Mouse (Mus musculus) stomach, embryonic 16.5 days (tissue): Measurements from ENCODE around the gene Tnn. TPM values are rescaled to one million over a fixed set of nuclear protein-coding genes. Genes with fewer than 3 reads are reported as not detected.
A peak's percentile ranks its signal among the peaks of the same experiment; 100 is the strongest.

Experiments used
- ATAC-seq: fragments of 200-750 bp; cut with Nextera tagmentation; 2 replicates; pipeline ENCODE4 v1.8.0; 2017; ENCODE audit warnings: moderate number of reproducible peaks, moderate TSS enrichment; ENCODE audit not compliant: insufficient read depth, low FRiP score
- H3K27ac ChIP-seq: fragments of 300-500 bp; sonication (generic); 2 replicates; pipeline ENCODE4 v1.5.1; 2014; ENCODE audit warnings: low read length
- H3K27me3 ChIP-seq: fragments of 300-500 bp; sonication (generic); 2 replicates; pipeline ENCODE4 v1.6.1; 2014; ENCODE audit warnings: low read length, control low read depth, mixed read lengths; ENCODE audit not compliant: control insufficient read depth, insufficient read depth
- H3K36me3 ChIP-seq: fragments of 300-500 bp; sonication (generic); 2 replicates; pipeline ENCODE4 v1.6.1; 2014; ENCODE audit warnings: low read length; ENCODE audit not compliant: control insufficient read depth, insufficient read depth
- H3K4me1 ChIP-seq: fragments of 300-500 bp; sonication (generic); 2 replicates; pipeline ENCODE4 v1.6.1; 2014; ENCODE audit warnings: low read length, control low read depth, mixed read lengths; ENCODE audit not compliant: control insufficient read depth, insufficient read depth
- H3K4me2 ChIP-seq: fragments of 300-500 bp; sonication (generic); 2 replicates; pipeline ENCODE4 v1.6.1; 2014; ENCODE audit warnings: low read depth, low read length, mixed read lengths
- H3K4me3 ChIP-seq: fragments of 300-500 bp; sonication (generic); replicated peaks from 2 replicates; pipeline ENCODE4 v1.5.1; 2014; ENCODE audit warnings: mild to moderate bottlenecking, low read length
- H3K9ac ChIP-seq: fragments of 300-500 bp; sonication (generic); 2 replicates; pipeline ENCODE4 v1.6.1; 2014; ENCODE audit warnings: low read length
- H3K9me3 ChIP-seq: fragments of 300-500 bp; sonication (generic); replicated peaks from 2 replicates; pipeline ENCODE4 v1.6.1; 2016; ENCODE audit warnings: low read length, control low read depth; ENCODE audit not compliant: control insufficient read depth
- WGBS: fragments of 180-500 bp; shearing (Covaris S2); extraction: QIAGEN DNeasy Blood & Tissue Kit; methylation state at CpG from one replicate; pipeline ENCODE4 v1.1.7; 2014; 5-methylcytosine and 5-hydroxymethylcytosine counted together
- polyA plus RNA-seq: library from polyadenylated mRNA; unstranded; fragments of >200 nt; fragmentation: Nextera tagmentation; extraction: Ambion mirVana; gene quantifications from 2 replicates; pipeline ENCODE4 v1.2.1, GENCODE M21; 2015

The Tnn gene
- polyA plus RNA-seq, result 14.7 and 14.8 TPM in 2 replicates

DNA sequence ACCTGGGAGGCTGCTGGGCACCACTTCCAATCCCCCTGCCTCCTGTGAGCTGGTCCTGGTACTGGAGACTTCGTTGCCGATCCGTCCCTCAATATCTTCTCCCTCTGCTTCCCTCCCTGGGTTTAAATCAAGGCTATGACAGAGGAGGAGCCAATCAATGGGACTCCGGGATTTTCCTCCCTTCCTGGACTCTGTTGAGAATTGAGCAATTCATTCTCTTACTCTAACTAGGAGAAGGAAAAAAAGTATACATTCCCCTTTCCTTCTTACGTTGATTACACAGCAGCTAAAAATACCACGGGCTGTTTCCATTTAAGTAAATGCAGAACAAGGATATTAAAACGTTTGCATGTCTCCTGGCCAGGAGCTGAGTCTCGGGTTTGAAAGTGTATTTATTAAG, at the start of gene Tnn:
Gene Tnn, minus strand, starts transcription at position 101 of the 400 bp plus-strand sequence.
- H3K36me3 ChIP-seq, result no peaks in the 10 kb centered on the region
- peak within 1 kb of the TSS; percentile 18 for H3K4me3 ChIP-seq
- 0 out of 2 replicates have a peak within 1 kb of the TSS, but pooled peaks have one; percentile 3 for H3K9ac ChIP-seq
- ATAC-seq, result peak; percentile 47; the same call in 1 of the 2 replicates
- H3K4me1 ChIP-seq, result no peaks in the 10 kb centered on the region
- H3K9me3 ChIP-seq, result no peaks in the 10 kb centered on the region
- H3K27me3 ChIP-seq, result no peaks in the 10 kb centered on the region
- peak within 1 kb of the TSS; percentile 4; the same call in 1 of the 2 replicates for H3K4me2 ChIP-seq
- WGBS, result 40% methylated on average over 8 of the region's 8 CpGs
- peak within 1 kb of the TSS; percentile 70 for H3K27ac ChIP-seq

DNA sequence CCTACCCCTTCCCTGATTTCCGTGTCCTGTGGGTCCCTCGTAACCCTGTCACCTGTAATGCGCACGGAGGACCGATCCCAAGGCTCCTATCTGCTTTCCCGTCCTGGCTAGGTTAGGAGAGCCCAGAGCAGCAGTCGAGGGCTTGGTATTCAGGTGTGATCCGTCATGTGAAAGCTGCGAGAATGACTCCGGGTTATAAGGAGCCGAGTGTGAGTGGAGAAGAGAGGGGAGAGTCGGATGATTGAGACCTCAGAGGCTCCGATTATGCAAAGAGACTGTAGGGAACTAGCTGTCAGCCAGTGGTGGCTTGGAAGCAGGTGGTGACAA, 41.9 kb upstream of the Tnn start:
- Histone ChIP-seq H3K4me2 (peak overlapping the region; percentile 88), H3K9ac (peak overlapping the region; percentile 92), H3K36me3 (peaks cover 4% of the 10 kb centered on the region), H3K4me1 (peaks cover 3% of the 10 kb centered on the region; the same call in 1 of the 2 replicates), H3K27ac (peak overlapping the region; percentile 77), H3K27me3 (no peaks in the 10 kb centered on the region), H3K4me3 (peak overlapping the region; percentile 75), H3K9me3 (no peaks in the 10 kb centered on the region)
- no peak; the same call in 1 of the 2 replicates for ATAC-seq
- WGBS, result under 1% methylated on average over 13 of the region's 13 CpGs

DNA sequence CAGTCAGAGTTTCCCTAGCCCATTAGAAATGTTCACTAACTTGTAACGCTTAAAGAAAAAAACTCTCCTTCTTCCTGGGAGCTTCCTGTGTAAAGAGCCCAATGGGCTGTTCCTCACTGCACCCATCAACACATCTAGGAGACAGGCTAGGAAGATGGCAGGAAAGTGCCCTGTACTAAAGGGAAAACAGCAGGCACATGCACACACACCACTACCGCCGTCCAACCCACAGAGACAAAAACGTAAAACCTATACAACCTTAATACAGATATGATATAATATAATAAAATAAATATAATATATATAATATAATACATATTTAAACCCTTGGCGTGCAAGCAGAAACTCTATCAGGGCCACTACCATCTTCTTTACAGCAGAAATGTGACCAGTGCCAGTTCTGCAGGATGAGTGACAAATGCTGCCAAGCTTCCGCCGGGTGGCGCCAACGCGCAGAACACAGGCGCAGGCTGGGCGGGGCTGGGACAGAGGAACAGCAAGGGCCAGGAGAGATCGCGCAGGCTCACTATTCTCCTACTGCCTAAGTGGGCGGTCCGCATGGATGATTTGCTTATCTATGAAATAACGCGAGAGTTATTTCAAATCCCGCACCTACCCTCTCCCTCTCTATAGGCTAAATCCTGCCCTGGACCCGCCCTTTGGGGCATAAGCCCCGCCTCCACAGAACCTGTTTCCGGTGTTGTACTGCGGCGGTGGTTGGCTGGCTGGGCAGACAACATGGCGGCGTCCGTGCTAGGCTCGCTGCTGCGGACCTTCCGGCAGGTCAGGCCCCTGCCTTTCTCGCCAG, 41.4 kb upstream of the Tnn start, which contains the start of gene Mrps14:
Gene Mrps14, plus strand, starts transcription at position 687 of the 808 bp plus-strand sequence.
- Histone ChIP-seq H3K27ac (peak within 1 kb of the TSS; percentile 77), H3K4me3 (peak within 1 kb of the TSS; percentile 75), H3K27me3 (no peaks in the 10 kb centered on the region), H3K4me1 (peaks cover 3% of the 10 kb centered on the region; the same call in 1 of the 2 replicates), H3K36me3 (peaks cover 3% of the 10 kb centered on the region; the same call in 1 of the 2 replicates), H3K9me3 (no peaks in the 10 kb centered on the region), H3K9ac (peak within 1 kb of the TSS; percentile 92), H3K4me2 (peak within 1 kb of the TSS; percentile 88)
- 6% methylated on average over 31 of the region's 31 CpGs for WGBS
- ATAC-seq, result peak; percentile 99

DNA sequence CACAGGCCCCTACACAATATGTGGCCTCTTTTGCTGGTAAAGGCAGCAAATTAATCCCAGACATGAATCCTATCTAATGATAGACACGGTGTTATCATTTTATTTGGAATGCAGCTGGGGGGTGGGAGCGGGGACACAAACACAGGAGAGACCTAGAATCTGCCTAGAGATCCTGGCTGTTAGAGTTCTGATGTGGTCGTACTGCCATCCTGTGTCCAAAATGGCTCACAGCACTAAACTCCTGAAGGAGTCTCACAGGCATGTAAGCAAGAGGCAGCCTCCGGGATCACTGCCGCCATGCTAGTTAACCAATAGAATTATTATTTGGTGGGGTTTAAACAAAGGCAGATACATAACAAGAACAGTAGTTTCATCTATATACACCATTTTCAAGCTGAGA, 31.1 kb upstream of the Tnn start:
- no peaks in the 10 kb centered on the region for H3K9me3 ChIP-seq
- no peak overlapping the region for H3K4me3 ChIP-seq
- WGBS, result 20% methylated on average over 5 of the region's 5 CpGs
- H3K27ac ChIP-seq, result no peak overlapping the region
- no peaks in the 10 kb centered on the region for H3K4me1 ChIP-seq
- no peak overlapping the region for H3K9ac ChIP-seq
- no peaks in the 10 kb centered on the region for H3K36me3 ChIP-seq
- no peaks in the 10 kb centered on the region for H3K27me3 ChIP-seq
- 0 out of 2 replicates have a peak overlapping the region, but pooled peaks have one; percentile 27 for H3K4me2 ChIP-seq
- ATAC-seq, result peak; percentile 33; the same call in 1 of the 2 replicates

DNA sequence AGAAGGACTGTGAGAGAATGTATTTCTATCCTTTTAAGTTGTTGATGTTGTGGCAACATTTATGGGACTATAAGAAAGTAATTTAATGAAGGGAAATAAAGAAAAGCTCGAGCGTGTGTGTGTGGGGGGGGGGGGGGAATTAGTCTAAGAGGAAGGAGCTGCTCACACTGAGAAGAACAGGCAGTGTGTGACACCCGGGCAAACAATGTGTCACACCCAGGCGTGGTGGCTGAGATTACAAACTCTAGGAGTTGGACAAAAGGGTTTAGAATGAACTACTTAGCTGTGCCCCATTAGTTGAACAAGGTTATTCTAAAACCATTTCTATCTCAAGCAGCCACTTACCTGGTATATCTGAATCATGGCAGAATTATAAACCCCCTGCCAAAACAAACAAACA, 27.8 kb upstream of the Tnn start:
- Histone ChIP-seq H3K9ac (no peak overlapping the region), H3K4me3 (no peak overlapping the region), H3K9me3 (no peaks in the 10 kb centered on the region), H3K4me1 (no peaks in the 10 kb centered on the region), H3K36me3 (no peaks in the 10 kb centered on the region), H3K27ac (no peak overlapping the region), H3K4me2 (no peak overlapping the region), H3K27me3 (no peaks in the 10 kb centered on the region)
- 64% methylated on average over 4 of the region's 4 CpGs for WGBS
- peak; percentile 47; the same call in 1 of the 2 replicates for ATAC-seq

DNA sequence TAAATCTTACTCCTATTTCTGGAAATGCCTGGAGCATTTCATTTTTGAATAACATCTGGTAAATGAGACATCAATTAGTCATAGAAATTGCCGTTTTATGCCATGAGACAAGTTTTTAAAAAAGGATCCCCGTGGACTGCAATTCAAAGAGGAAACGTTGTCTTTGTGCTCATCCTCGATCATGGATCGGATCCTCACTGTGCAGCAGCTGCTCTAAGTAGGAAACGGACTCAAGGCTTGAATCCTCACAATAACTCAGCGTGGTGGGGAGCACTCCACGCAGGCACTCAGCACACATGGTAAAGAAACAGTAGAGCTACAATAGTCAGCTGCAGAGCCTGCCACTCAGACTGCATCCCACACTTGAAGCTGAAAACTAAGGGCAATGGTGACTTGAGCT, 23.5 kb upstream of the Tnn start:
- H3K4me2 ChIP-seq, result no peak overlapping the region
- no peaks in the 10 kb centered on the region for H3K27me3 ChIP-seq
- ATAC-seq, result no peak
- H3K27ac ChIP-seq, result no peak overlapping the region
- no peak overlapping the region for H3K9ac ChIP-seq
- no peaks in the 10 kb centered on the region for H3K36me3 ChIP-seq
- H3K4me3 ChIP-seq, result no peak overlapping the region
- H3K9me3 ChIP-seq, result no peaks in the 10 kb centered on the region
- no peaks in the 10 kb centered on the region for H3K4me1 ChIP-seq
- 73% methylated on average over 8 of the region's 8 CpGs for WGBS

DNA sequence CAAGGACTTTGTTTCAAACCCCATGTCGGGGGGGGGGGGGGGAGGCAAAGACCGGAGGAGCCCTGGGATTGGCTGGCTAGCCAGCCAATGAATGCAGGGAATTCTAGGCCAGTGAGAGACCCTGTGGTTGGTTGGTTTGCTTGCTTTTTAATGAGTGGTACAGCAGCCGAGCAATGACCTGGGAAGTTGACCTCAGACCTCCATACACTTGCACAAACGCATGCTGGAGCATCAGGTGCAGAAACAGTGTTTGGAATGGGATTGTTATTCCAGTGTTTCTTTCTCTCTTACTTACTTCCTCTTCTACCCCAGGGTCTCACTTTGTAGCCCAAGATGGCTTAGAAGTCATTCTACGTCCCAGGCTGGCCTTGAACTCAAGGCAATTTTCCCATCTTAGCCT, 13.2 kb upstream of the Tnn start:
- WGBS, result 76% methylated on average over 3 of the region's 5 CpGs
- H3K4me3 ChIP-seq, result no peak overlapping the region
- no peaks in the 10 kb centered on the region for H3K36me3 ChIP-seq
- no peaks in the 10 kb centered on the region for H3K9me3 ChIP-seq
- ATAC-seq, result no peak
- H3K4me2 ChIP-seq, result no peak overlapping the region
- no peak overlapping the region for H3K27ac ChIP-seq
- no peaks in the 10 kb centered on the region for H3K4me1 ChIP-seq
- no peak overlapping the region for H3K9ac ChIP-seq
- H3K27me3 ChIP-seq, result no peaks in the 10 kb centered on the region

DNA sequence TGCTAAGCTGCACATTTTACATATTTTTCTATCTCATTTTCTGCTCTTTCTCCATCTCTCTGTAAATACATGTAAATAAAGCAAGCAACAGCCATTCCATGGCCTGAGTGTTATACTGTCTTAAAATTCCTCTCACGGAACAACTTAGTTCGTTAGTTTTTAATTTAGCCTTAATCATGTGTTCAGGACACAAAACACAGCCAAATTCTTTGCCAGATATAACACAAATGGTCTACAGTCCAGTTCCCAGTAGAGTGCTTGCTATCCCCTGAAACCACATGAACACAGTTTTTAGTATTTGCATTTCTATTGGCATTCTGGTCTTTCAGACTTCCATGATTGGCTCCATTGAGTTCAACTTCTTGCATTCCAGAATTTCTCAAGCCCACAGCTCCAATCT, 4.8 kb upstream of the Tnn start:
- H3K36me3 ChIP-seq, result no peaks in the 10 kb centered on the region
- no peaks in the 10 kb centered on the region for H3K4me1 ChIP-seq
- no peak for ATAC-seq
- no peaks in the 10 kb centered on the region for H3K27me3 ChIP-seq
- H3K4me2 ChIP-seq, result no peak overlapping the region
- WGBS, result 88% methylated on average over 2 of the region's 2 CpGs
- H3K9me3 ChIP-seq, result no peaks in the 10 kb centered on the region
- H3K27ac ChIP-seq, result no peak overlapping the region
- no peak overlapping the region for H3K9ac ChIP-seq
- no peak overlapping the region for H3K4me3 ChIP-seq

DNA sequence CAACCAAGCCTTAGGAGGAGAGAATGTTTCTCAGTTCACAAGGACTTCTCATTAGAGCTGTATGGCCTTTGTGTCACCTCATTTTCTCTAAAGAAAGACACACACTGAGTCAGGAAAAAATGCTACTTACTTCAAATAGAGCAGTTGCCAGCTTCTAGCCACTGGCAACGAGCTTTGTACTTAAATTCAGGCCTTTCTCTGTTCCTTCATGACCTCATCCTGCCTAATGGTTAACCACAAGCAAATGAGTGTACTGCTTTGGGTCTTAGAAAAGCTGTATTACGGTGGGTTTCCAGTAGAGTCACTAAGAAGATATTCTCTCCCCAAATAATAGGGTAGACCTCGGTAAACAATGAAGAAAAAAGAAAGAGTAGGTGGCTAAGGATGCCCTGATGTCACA, 2.7 kb downstream of the Tnn start:
- Histone ChIP-seq H3K36me3 (no peaks in the 10 kb centered on the region), H3K4me2 (no peak overlapping the region), H3K9ac (no peak overlapping the region), H3K27ac (no peak overlapping the region), H3K9me3 (no peaks in the 10 kb centered on the region), H3K4me3 (no peak overlapping the region), H3K4me1 (no peaks in the 10 kb centered on the region), H3K27me3 (no peaks in the 10 kb centered on the region)
- 67% methylated on average over 3 of the region's 3 CpGs for WGBS
- no peak for ATAC-seq
